Mouse (Mus musculus) T-cell, adult 2 months (primary cell): ENCODE data around the gene Cdt1.

ENCODE experiments used
- DNase-seq: peaks from one replicate; pipeline ENCODE4 v3.0.0; 2022; ENCODE audit warnings: low spot score

Cdt1 gene

DNA sequence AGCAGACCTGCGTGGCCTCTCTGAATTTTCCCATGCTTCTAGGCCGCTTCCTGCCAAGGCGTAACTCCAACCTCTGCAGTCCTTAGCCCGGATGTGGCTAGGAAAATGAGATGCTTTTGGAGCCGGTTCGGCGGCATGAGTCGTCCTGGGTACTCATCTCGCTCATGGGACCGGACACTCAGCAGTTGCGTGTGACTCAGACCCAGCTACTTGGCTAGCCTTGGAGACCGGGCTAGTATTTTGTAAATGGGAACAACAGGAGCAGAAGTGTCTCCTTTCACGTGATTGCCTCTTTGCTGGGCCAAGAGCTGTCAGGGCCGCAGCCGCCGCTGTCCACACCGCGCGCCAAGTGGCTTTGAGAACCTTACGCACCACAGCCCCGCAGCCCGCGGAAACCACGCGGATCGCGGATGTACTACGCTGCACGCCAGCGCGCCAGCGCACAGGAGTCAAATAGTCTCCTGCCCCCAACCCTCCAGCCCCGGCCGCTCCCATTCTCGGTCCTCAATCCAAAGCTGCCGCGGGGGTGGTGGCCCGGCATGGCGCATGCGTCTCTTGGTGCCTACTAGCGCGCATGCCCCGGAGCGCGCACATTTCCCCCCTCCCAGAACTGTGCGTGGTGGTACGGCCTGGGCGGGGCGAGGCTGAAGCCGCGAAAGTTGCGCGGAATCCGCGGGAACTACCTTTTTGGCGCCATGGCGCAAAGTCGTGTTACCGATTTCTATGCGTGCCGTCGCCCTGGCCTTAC is at the start of gene Cdt1:
TSS of gene Cdt1 (plus strand) at position 655 of the 748 bp plus-strand sequence.
- DNase-seq = peak; percentile 95

DNA sequence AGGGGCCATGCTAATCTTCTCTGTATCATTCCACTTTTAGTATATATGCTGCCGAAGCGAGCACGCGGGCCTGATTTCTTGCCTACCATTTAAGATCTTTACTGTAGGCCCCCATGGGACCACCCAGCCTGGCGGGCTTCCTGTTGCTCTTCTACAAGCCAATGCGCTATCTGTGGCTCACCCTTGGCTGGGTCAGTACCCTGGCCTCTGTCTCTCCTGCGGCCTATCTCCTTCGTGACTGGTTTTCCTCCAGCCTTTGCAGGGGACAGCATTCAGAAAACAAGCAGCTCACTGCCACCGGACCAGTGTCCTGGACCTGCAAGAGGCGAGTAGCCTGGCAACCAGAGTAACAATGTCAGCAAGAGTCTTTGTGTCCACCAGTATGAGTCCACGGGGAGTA is 47.2 kb upstream of the Cdt1 start:
- DNase-seq = no peak

DNA sequence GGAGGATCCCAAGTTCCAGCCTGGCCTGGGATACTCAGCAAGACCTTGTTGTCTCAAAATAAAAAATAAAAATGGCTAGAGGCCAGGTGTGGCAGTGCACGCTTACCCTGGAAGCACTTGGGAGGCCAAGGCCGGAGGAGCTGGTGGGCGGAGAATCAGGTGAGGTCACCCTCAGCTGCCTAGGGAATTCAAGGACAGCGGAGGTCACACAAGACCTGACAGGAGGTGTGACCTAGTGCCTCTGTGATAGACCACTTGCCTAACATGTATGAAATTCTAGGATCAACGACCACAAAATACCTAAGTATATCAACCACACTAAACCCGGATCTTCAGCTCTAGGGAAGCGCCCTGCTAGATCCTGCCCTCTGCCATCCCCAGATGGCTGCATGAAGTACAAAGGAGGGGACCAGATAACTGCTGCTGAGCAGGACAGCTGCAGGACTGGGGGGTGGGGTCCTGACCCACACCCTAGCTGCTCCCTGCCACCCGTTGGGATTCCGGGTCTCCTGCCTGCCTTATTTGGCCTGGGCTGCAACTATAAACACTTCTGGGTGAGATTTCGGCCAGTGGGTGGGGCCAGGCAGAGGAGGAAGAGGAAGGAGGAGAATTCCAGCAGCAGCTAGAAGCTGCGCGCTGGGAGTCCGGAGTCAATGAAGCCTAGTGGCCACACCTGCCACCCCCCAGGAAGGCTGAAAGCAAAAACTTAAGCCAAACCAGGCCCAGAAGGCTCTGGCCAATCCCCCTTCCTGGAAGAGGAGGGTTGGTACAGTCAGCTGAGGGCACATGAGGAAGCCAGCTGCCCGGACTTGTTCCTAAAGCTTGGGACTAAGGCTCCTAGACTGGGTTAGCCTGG is 44.8 kb upstream of the Cdt1 start:
- DNase-seq = no peak

DNA sequence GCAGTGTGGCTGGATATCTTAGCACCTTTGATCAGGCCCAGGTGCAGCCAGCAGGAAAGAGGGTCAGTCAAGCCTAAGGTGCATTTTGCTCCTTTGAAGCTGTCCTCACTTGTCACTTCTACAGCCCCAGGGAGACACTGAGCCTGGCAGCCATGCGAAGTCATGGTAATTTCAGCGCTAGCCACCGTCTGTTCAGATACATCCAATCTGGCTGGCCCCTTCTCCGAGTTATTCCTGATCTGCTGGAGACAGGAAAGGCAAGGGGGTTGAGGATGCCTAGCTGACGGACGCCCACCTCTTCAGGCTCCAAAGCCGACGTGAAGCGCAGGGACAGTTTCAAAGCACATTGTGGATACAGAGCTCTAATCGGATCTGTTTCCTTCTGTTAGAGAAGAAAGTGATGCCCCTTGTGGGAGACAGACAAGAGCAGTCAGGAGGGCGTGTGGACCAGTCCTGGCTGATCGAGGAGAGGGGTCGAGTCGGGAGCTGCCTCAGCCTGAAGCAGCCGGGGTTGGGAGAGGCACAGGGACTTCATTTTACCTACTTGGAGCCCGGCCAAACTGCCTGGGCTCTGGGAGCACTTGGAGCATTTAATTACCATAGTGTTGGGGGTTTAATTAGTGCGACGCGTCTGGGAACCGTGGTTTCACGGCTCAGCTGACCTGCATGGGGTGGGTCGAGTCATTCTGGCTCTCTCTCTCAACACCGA is 44.0 kb upstream of the Cdt1 start:
- no peak for DNase-seq

DNA sequence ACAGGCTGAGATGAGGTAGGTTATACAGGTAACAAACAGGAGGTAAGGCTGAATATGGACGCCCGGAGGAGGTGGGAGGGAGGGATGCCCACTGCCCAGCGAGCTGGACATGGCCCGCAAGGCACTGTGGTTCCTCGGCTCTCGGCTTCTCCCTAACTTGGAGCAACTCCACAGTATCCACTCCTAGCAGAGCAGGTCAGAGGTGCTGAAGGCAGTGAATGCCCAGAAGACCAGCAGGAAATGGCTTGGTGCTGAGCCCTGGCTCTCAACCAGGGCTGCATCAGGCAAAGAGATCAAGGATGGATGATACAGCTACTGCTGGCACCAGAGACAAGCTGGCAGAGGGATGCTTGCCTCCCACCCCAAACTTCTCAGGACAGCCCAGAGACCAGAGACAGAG is 43.3 kb upstream of the Cdt1 start:
- DNase-seq = no peak

DNA sequence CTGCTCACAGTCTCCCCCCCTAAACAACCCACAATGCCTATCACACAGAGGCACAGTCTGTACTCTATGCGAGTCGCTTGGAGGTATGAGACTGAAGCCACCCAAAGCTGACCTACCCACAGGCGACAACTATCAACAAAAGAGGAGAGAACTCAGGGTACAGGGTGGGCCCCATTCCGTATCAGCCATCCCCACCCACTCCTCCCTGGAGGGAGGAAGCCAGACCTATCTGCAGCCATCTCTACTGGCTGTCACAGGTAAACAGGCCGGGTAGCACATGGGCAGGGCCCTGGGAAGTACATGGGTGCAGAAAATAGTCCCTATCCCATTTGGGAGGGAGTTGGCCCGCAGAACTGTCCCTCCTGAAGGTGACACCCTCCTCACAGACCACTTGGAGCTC is 42.8 kb upstream of the Cdt1 start:
- DNase-seq = no peak

DNA sequence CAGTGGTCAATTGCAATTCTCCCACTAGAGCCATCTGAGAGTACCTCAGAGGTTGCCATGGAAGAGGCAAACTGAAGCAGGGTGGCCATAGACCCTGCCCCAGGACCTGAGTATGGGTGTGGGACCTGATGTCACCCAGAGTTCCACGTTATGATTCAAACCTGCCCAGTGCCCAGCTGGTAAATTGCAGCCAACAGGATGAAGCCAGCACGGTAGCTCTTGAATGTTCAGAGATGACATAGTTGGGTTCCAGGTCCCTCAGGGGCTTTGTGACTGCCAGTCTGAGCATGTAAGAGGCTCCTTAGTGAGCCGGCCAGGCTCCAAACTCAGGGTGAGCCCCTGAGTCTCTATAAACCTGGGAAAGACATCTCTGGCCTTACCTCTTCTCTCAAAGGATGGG is 41.7 kb upstream of the Cdt1 start:
- DNase-seq = no peak

DNA sequence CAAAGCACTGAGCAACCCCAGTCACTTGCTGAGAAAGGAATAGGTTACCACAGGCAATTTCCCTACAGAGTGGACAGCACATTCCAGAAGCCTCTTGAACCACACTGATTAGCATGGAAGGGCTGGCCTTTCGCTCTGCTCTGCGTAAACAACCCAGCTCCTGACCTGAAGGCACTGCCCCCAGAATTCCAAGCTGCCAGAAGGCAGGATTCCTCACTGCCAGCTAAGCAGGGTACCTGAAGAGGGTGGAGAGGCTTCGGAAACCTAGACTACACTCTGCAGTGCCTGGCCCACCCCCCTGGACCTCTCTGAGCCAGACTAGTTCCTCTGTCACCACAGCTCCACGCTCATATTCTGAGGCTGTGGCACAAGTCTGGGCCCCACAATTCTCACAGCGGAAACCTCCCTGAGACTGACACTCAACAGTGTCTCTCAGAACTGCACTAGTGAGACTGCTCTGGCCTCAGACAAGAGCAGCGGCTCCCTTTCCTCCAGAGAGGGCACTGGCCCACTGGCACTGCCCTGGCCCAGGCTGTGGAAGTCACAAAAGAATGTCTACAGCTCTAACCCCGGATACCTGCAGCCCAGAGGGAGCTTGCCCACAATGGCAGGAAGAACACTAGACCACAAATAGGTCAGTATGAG is 41.2 kb upstream of the Cdt1 start:
- DNase-seq = no peak

DNA sequence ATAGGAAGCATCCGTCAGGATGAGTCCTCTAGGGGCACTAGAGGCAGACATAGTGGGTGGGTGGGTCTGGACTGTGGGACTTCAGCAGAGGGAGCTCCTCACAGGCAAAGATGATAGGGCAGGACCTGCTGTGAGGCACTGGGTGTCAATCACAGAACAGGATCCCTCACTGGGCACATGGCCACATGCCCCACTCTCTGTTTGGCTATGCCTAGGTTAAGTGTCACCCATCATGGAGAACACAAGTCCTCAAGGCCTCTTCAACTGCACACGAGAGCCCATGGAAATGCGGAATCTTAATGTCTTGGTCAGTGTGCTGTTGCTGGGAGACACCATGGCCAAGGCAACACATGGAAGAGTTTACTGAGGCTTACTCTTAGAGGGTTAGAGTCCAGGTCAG is 39.9 kb upstream of the Cdt1 start:
- DNase-seq = no peak

DNA sequence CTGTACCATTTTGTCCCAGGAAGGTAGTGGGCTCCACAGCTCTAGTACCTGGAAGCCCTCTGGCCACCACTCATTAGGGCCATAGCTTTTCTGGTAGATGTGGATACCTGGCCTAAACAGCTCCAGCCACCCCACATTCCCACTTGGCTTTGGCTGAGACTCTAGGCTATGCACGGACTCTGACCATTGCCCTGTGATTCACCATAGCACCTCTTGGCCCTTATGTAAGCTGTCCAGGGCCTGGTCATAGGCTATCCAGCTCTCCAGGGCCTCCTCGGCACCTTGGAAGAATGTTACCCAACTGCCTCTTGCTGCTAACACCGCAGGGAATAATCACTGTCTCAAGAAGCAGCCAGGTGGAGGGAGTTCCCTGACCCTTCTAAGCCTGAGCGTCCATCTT is 38.7 kb upstream of the Cdt1 start:
- no peak for DNase-seq

DNA sequence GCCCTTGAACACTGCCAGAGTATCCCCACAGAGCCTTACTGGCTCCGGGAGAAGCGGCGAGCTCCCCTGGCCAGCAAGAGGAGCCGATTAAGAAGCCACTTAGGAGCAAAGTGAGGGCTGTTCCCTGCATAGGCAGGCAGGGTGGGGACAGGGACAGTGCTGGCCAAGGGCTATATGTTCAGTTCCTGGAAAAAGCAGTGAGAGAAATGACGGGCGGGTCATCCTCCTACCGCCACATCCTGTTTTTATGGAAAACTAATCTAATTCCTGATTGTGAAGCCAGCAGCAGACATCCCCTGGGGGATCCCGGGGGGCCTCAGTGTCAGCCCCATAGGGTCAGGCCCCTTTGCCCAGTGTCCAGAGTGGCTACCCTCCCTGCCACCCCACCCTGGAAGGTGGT is 36.5 kb upstream of the Cdt1 start:
- no peak for DNase-seq

DNA sequence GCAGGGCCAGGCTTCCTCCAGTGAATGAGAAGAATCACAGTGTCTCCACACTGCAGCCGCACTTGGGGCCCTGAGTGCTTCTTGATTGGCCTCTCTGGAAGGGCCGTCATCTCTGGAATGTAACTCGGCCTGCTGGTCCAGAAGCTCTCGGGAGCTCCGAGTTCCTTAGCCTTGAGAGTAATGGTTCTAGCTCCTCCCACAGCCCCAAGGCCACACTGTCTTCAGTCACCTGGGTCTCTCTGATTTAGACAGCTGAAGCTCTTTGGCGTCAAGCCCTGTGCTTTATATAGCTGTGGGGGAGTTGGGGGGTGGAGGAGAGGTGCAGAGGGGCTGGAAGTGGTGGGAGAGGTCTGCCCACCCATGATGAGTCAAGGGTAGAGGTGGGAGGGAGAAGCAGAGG is 30.8 kb upstream of the Cdt1 start:
- no peak for DNase-seq

DNA sequence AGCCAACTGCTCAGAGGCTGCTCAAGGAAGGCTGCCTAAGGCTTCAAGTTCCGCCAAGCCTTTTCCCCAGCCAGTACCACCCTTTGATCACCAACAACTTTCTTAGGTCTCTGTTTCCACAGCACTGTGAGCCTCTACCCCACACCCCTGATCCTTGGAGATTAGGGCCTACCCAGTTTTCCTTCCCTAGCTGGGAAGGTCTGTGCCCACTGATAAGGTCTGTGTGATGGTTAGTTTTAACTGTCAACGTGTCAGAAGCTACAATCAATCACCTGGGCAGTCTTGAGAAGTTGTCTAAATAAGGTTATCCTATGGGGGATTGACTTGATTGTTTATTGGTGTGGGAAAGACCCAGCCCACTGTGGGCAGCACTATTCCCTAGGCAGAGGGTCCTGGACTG is 30.0 kb upstream of the Cdt1 start:
- DNase-seq = no peak

DNA sequence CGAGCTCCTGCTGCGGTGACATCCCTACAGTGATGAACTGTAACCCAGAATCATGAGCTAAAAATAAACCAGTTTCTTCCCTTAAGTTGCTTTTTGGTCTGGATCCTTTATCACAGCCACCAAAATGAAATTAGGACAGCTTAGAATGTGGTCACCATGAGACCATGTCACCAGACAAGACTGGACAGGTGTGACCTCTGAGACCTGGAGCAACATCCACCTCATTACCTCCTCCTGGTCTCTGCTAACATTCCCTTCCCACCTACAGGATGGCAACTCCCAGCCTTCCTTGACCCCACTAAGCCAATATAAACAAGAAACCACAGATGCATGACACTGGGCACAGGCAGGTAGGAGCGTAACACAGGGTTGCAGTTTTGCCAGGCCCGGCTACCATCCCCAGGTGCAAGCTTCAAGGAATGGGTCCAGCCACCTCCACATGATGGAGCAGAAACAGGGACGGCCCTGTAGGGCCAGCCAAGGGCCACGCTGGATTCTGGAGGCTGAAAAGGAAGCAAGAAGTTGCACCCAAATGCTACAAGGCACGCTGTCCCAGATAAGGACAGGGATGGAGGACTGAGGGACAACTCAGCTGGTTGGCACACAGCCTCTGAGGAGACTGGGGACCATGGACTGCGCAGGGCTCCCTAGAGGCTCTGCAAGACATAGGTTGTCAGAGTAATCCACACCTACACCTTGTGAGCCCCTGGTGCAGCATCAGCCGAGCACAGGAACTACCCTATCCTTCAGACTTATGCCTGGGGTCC is 29.3 kb upstream of the Cdt1 start:
- DNase-seq = no peak

DNA sequence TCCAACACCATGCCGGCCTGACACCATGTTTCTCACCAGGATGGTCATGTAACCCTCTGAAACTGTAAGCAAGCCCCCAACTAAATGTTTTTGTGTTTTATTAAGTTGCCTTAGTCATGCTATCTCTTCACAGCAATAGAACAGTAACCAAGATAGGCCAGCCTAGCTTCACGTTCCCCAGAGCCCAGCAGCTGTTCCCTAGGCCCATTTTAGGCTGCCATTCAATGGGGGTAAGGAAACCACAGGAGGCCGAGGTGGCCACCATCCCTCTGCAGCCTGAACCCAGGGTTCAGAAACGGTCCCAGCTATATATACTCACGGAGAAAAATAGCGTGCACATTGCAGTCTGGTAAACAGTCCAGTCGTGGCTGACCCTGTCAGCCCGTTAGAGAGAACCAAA is 23.7 kb upstream of the Cdt1 start:
- no peak for DNase-seq

DNA sequence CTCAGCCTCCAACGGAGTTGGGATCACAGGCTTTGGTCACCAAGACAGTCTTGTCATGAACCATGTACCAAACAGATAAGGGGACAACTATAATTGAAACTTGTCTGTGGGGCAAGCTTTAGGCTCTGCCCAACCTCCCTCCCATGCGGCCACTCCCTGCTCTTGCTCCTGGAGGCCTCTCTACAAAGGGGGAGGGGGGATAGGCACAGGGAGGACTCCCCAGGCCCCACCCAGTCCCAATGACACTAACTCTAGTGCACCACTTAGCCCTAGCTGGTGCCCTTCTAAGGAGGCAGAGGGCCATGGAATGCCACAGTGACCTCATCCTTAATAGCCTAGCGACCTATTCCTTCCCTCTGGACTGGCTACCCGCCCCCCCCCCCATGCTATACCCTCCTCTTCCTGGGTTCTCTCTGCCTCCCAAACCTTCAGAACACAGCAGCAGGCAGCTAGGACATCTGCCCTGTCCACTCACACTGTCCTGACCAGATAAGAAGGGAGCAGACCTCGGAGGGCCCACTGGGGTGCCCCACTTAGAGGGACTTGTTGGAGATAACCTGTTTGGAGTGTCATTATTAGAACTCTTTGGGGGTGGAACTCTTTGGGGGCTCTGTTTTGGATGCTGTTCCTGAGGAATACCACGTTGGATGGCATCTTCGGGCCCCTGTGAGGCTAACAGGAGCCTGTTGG is 21.6 kb upstream of the Cdt1 start:
- no peak for DNase-seq

DNA sequence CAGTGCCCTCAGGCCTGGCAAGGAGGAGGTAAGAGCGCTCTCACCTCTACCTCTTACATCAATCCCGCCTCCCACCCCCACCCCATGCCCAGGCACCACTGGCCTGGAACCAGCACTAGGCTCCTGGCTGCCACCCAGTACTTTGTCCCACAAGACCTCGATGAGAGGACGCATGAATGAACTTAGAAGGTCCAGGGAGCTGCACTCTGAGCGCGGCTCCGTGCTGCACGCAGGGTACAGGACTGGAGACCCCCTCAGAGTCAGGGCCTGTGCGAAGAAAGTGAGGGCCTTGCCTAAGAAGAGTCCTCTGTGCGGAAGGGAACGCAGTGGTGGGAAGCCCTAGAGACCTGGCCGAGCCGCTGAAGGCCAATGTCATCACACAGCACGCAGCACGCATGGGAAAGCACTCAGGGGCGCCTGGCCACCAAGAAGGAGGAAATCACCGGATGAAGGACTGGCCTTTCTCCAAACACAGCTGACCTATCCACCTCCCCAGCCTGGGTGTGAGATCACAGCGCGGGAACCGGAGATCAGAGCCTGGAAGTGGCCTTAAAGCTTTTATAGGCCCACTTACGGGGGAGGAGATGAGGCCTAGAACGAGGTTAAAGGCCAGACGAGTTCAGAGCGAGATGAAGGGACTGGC is 20.9 kb upstream of the Cdt1 start:
- no peak for DNase-seq

DNA sequence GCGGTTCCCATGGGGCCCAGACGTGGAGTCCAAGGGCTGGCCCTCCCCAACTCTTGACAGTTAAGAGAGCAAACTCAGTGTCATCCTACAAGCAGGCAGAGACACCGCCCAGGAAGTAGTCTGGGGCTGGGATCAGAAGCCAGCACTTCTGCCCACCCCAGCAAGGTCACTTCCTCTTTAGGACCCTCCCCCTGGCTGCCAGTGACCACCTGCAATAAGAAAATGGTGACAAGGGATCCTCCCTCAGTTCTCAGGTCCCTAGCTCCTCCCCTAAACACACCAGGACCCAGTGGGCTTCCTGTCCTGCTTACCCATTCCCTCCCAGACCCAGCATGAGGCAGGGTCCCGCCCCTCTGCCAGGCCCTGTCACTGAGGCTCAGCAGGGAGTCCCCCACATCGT is 20.0 kb upstream of the Cdt1 start:
- DNase-seq = peak; percentile 76

DNA sequence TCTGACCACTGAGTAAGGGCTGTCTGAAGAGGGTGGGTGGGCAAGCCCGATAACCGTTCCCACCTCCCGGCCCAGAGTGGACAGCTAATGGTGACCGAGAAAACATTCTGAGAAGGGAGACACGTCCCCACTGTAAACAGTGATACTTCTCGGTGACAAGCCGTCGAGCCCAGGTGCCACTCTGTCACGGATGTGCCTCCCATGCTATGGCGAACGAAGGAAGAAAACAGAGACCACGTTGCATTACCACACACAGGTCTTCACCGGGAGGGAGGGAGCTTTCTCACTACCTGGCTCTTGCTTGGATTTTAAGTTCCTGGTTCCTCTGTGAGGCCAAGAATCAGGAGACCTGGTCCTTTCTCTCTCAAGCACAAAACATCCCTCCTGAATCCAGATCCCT is 19.5 kb upstream of the Cdt1 start:
- peak; percentile 22 for DNase-seq

DNA sequence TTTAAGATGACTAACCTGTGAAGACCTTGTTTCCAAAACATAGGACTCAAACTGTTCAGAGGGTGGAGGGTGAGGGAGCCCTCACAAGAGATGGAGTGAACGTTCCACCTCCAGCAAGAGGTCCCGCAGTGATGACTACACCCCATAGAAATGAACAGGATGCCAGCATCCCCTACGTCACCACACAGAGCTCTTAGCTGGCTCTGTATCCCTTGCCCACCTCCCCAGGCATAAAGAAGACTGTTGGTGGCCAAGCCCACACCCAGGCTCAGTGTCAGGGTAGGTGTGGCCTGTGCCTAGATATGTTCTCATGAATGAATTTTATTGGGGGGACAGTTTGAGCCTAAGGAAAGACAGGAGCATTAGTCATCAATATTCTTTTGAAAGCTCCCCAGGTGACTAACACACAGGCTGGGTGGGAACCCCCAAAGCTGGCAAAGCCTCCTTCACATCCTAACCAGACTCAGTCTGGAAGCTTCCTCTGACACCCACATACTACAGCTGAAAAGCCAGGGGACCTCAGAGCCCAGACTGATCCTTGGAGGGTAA is 18.9 kb upstream of the Cdt1 start:
- peak; percentile 33 for DNase-seq
